Mouse (Mus musculus): ENCODE measurements at regions not wholly inside any gene's neighbourhood (a gene's known extent, or its start where the extent isn't known, plus 50 kb on each side); places are given as distances from the start of the nearest gene placed in this dataset.

DNA sequence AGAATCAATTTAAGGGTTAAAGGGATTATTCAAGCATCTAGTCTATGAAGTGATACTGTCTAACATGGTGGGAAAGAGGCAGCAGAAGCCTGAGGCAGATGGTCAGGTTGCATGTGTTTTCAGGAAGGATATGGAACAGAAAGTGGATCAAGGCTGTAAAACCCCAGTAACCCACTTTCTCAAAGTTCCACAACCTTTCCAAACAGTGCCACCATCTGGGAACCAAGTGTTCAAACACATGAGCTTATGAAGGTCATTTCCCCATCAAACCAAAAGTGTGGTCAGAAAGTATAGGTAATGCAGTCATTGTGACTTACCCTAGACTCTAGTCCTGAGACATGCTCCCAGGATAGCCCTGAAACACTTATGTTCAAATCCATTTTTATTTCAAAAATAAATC lies 312.8 kb upstream of the Tenm4 start:
- TF ChIP-seq CTCF (IDR thresholded peaks at IDR 0.05; ENCODE audit: insufficient read depth, low read depth, low read length) (no peak), POLR2A (IDR thresholded peaks at IDR 0.05; ENCODE audit: insufficient read depth, low read depth, low read length) (no peak)

Data from olfactory bulb, adult 2 months (tissue).